Mouse (Mus musculus) megakaryocyte, embryonic 14.5 days (primary cell): Measurements from ENCODE around the gene Fam229b.

Experiments used
- FLI1 ChIP-seq: IDR thresholded peaks from 2 replicates; pipeline ENCODE4 v1.6.1; 2012; ENCODE audit warnings: low read length, inconsistent platforms, mixed read lengths
- GATA1 ChIP-seq: IDR thresholded peaks from 3 replicates; pipeline ENCODE4 v1.6.1; 2012; ENCODE audit warnings: mixed read lengths, low read length, inconsistent platforms, borderline replicate concordance

DNA sequence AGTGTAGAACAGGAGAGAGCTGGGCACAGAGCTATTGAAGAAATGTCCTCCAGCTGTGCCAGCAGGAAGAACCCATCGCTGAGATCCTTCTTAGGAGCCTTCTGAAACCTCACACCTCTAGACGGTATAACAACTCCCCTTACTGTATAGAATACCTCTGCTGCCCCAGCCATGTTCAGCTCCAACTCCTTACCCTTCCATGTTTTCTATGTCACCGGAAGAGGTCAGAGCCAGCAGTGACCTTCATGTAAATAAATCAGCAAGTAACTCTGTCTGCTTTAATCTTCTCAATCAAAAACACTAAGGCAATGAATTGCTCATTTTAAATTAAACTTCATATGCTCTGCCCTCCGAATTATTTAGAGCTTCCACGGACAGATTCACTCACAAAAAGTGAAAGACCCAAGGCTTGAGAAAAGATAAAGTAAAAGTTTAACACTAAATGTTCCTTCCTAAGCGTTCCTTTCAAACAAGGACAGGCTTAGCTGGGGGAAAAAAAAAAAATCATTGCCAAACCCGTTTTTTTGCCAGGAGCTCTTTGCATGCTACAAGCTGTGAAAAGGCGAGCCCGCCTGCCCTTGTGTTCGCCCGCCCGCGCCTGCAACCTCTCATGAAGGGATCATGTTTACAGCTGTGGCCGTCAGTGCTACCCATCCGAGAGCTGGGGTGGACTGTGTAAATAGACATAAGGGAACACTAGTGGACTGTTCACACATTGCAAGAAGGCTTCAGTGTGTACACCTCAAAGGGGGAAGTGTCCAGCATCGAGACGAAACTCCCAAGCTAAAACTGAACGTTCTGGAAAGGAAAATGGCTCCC lies 29.2 kb upstream of the Fam229b start:
- TF ChIP-seq FLI1 (no peak), GATA1 (no peak)
